Mouse (Mus musculus): Measurements from ENCODE around the gene Cfap45. TPM values are rescaled to one million over a fixed set of nuclear protein-coding genes. Genes with fewer than 3 reads are reported as not detected.

The Cfap45 gene
- polyA plus RNA-seq, 1 experiment = not detected

GRCm38 (mm10) chr1:172501371-172502144 is 19.0 kb upstream of the Cfap45 start:
- Histone ChIP-seq H3K4me1 (ENCODE audit: control insufficient read depth, insufficient read depth, low read length) (peaks cover 38% of the 10 kb centered on the region), H3K4me3 (ENCODE audit: insufficient read depth, low read depth, low read length) (peak overlapping the region; percentile 28), H3K27ac (ENCODE audit: insufficient read depth, low read depth, low read length) (no peak overlapping the region)
- TF ChIP-seq CTCF (IDR thresholded peaks at IDR 0.05; ENCODE audit: insufficient read depth, low read depth, low read length) = no peak
- TF ChIP-seq POLR2A (IDR thresholded peaks at IDR 0.05; ENCODE audit: insufficient read depth, low read depth, low read length) = no peak
- 35% methylated on average over 13 of the region's 13 CpGs for WGBS

GRCm38 (mm10) chr1:172502145-172503110 is 18.2 kb upstream of the Cfap45 start:
- WGBS = 67% methylated on average over 13 of the region's 13 CpGs
- no peak overlapping the region for H3K27ac ChIP-seq (ENCODE audit: insufficient read depth, low read depth, low read length)
- TF ChIP-seq CTCF (IDR thresholded peaks at IDR 0.05; ENCODE audit: insufficient read depth, low read depth, low read length) (no peak), POLR2A (IDR thresholded peaks at IDR 0.05; ENCODE audit: insufficient read depth, low read depth, low read length) (no peak)
- peaks cover 38% of the 10 kb centered on the region for H3K4me1 ChIP-seq (ENCODE audit: control insufficient read depth, insufficient read depth, low read length)
- H3K4me3 ChIP-seq (ENCODE audit: insufficient read depth, low read depth, low read length) = no peak overlapping the region

GRCm38 (mm10) chr1:172503111-172503997 is 17.2 kb upstream of the Cfap45 start:
- no peak overlapping the region for H3K27ac ChIP-seq (ENCODE audit: insufficient read depth, low read depth, low read length)
- WGBS = 42% methylated on average over 14 of the region's 14 CpGs
- no peak for TF ChIP-seq CTCF (IDR thresholded peaks at IDR 0.05; ENCODE audit: insufficient read depth, low read depth, low read length)
- no peak for TF ChIP-seq POLR2A (IDR thresholded peaks at IDR 0.05; ENCODE audit: insufficient read depth, low read depth, low read length)
- no peak overlapping the region for H3K4me3 ChIP-seq (ENCODE audit: insufficient read depth, low read depth, low read length)
- peaks cover 38% of the 10 kb centered on the region for H3K4me1 ChIP-seq (ENCODE audit: control insufficient read depth, insufficient read depth, low read length)

- Histone ChIP-seq H3K27ac (ENCODE audit: insufficient read depth, low read depth, low read length) (no peak overlapping the region), H3K4me3 (ENCODE audit: insufficient read depth, low read depth, low read length) (no peak overlapping the region), H3K4me1 (ENCODE audit: control insufficient read depth, insufficient read depth, low read length) (peaks cover 38% of the 10 kb centered on the region)
- 88% methylated on average over 8 of the region's 8 CpGs for WGBS
- TF ChIP-seq POLR2A (IDR thresholded peaks at IDR 0.05; ENCODE audit: insufficient read depth, low read depth, low read length) = no peak
- no peak for TF ChIP-seq CTCF (IDR thresholded peaks at IDR 0.05; ENCODE audit: insufficient read depth, low read depth, low read length)
Observed at GRCm38 (mm10) chr1:172504756-172505155, 15.8 kb upstream of the Cfap45 start.

GRCm38 (mm10) chr1:172507001-172507400 is 13.6 kb upstream of the Cfap45 start:
- TF ChIP-seq CTCF (IDR thresholded peaks at IDR 0.05; ENCODE audit: insufficient read depth, low read depth, low read length) (no peak), POLR2A (IDR thresholded peaks at IDR 0.05; ENCODE audit: insufficient read depth, low read depth, low read length) (no peak)
- Histone ChIP-seq H3K4me3 (ENCODE audit: insufficient read depth, low read depth, low read length) (no peak overlapping the region), H3K27ac (ENCODE audit: insufficient read depth, low read depth, low read length) (no peak overlapping the region), H3K4me1 (ENCODE audit: control insufficient read depth, insufficient read depth, low read length) (peaks cover 17% of the 10 kb centered on the region)
- WGBS = 60% methylated on average over 5 of the region's 5 CpGs

- Histone ChIP-seq H3K4me1 (ENCODE audit: control insufficient read depth, insufficient read depth, low read length) (peaks cover 10% of the 10 kb centered on the region), H3K4me3 (ENCODE audit: insufficient read depth, low read depth, low read length) (no peak overlapping the region), H3K27ac (ENCODE audit: insufficient read depth, low read depth, low read length) (no peak overlapping the region)
- WGBS = 95% methylated on average over 3 of the region's 3 CpGs
- TF ChIP-seq CTCF (IDR thresholded peaks at IDR 0.05; ENCODE audit: insufficient read depth, low read depth, low read length) = no peak
- no peak for TF ChIP-seq POLR2A (IDR thresholded peaks at IDR 0.05; ENCODE audit: insufficient read depth, low read depth, low read length)
Observed at GRCm38 (mm10) chr1:172507701-172508100, 12.9 kb upstream of the Cfap45 start.

GRCm38 (mm10) chr1:172508172-172508571 is 12.4 kb upstream of the Cfap45 start:
- Histone ChIP-seq H3K27ac (ENCODE audit: insufficient read depth, low read depth, low read length) (no peak overlapping the region), H3K4me3 (ENCODE audit: insufficient read depth, low read depth, low read length) (no peak overlapping the region), H3K4me1 (ENCODE audit: control insufficient read depth, insufficient read depth, low read length) (peaks cover 8% of the 10 kb centered on the region)
- 76% methylated on average over 2 of the region's 2 CpGs for WGBS
- TF ChIP-seq POLR2A (IDR thresholded peaks at IDR 0.05; ENCODE audit: insufficient read depth, low read depth, low read length) (no peak), CTCF (IDR thresholded peaks at IDR 0.05; ENCODE audit: insufficient read depth, low read depth, low read length) (no peak)

GRCm38 (mm10) chr1:172509235-172509634 is 11.4 kb upstream of the Cfap45 start:
- WGBS = 78% methylated on average over 5 of the region's 5 CpGs
- Histone ChIP-seq H3K4me3 (ENCODE audit: insufficient read depth, low read depth, low read length) (no peak overlapping the region), H3K27ac (ENCODE audit: insufficient read depth, low read depth, low read length) (no peak overlapping the region), H3K4me1 (ENCODE audit: control insufficient read depth, insufficient read depth, low read length) (peaks cover 9% of the 10 kb centered on the region)
- no peak for TF ChIP-seq POLR2A (IDR thresholded peaks at IDR 0.05; ENCODE audit: insufficient read depth, low read depth, low read length)

Data from olfactory bulb, adult 2 months (tissue).